Mouse (Mus musculus) lung, embryonic 16.5 days (tissue): ENCODE measurements at regions not wholly inside any gene's neighbourhood (a gene's known extent, or its start where the extent isn't known, plus 50 kb on each side); places are given as distances from the start of the nearest gene placed in this dataset.

Experiments used
- ATAC-seq: fragments of 200-750 bp; cut with Nextera tagmentation; 2 replicates; pipeline ENCODE4 v1.8.0; 2017; ENCODE audit warnings: low read depth, mild to moderate bottlenecking, moderate library complexity
- H3K27ac ChIP-seq: fragments of 300-500 bp; sonication (generic); 2 replicates; pipeline ENCODE4 v1.5.1; 2014; ENCODE audit warnings: mild to moderate bottlenecking, control low read depth, low read length
- H3K27me3 ChIP-seq: fragments of 300-500 bp; sonication (generic); 2 replicates; pipeline ENCODE4 v1.6.1; 2014; ENCODE audit warnings: low read depth, low read length, mixed read lengths; ENCODE audit not compliant: control insufficient read depth, insufficient read depth
- H3K36me3 ChIP-seq: fragments of 300-500 bp; sonication (generic); 2 replicates; pipeline ENCODE4 v1.6.1; 2014; ENCODE audit warnings: low read length; ENCODE audit not compliant: control insufficient read depth, insufficient read depth
- H3K4me1 ChIP-seq: fragments of 300-500 bp; sonication (generic); replicated peaks from 2 replicates; pipeline ENCODE4 v1.6.1; 2014; ENCODE audit warnings: low read length, mixed read lengths; ENCODE audit not compliant: control insufficient read depth, insufficient read depth
- H3K4me2 ChIP-seq: fragments of 300-500 bp; sonication (generic); 2 replicates; pipeline ENCODE4 v1.6.1; 2014; ENCODE audit warnings: low read depth, low read length, control low read depth
- H3K4me3 ChIP-seq: fragments of 300-500 bp; sonication (generic); 2 replicates; pipeline ENCODE4 v1.5.1; 2014; ENCODE audit warnings: mild to moderate bottlenecking, low read length, control low read depth
- H3K9ac ChIP-seq: fragments of 300-500 bp; sonication (generic); 2 replicates; pipeline ENCODE4 v1.6.1; 2014; ENCODE audit warnings: low read length, control low read depth
- H3K9me3 ChIP-seq: fragments of 300-500 bp; sonication (generic); 2 replicates; pipeline ENCODE4 v1.6.1; 2016; ENCODE audit warnings: low read length; ENCODE audit not compliant: control insufficient read depth
- WGBS: fragments of 180-500 bp; shearing (Covaris S2); extraction: QIAGEN DNeasy Blood & Tissue Kit; methylation state at CpG from one replicate; pipeline ENCODE4 v1.1.7; 2014; 5-methylcytosine and 5-hydroxymethylcytosine counted together

GRCm38 (mm10) chr10:92163851-92164647 is 558.2 kb downstream of the Nedd1 start:
- no peaks in the 10 kb centered on the region for H3K9me3 ChIP-seq
- H3K27ac ChIP-seq: no peak overlapping the region
- no peak overlapping the region for H3K9ac ChIP-seq
- H3K4me1 ChIP-seq: peaks cover 10% of the 10 kb centered on the region
- H3K36me3 ChIP-seq: no peaks in the 10 kb centered on the region
- 37% methylated on average over 12 of the region's 12 CpGs for WGBS
- no peak overlapping the region for H3K4me3 ChIP-seq
- peaks cover 12% of the 10 kb centered on the region for H3K27me3 ChIP-seq
- no peak overlapping the region for H3K4me2 ChIP-seq
- no peak for ATAC-seq

- ATAC-seq: no peak
- WGBS: 4% methylated on average over 7 of the region's 7 CpGs
- no peaks in the 10 kb centered on the region for H3K9me3 ChIP-seq
Measured at GRCm38 (mm10) chr10:92163071-92163504, 559.1 kb downstream of the Nedd1 start.

GRCm38 (mm10) chr10:92162473-92163011 is 559.7 kb downstream of the Nedd1 start:
- WGBS: 1% methylated on average over 29 of the region's 29 CpGs
- Histone ChIP-seq H3K4me3 (peak overlapping the region; percentile 45), H3K4me1 (peaks cover 10% of the 10 kb centered on the region), H3K36me3 (no peaks in the 10 kb centered on the region), H3K4me2 (peak overlapping the region; percentile 79), H3K9me3 (no peaks in the 10 kb centered on the region), H3K9ac (peak overlapping the region; percentile 35; the same call in 1 of the 2 replicates), H3K27me3 (peaks cover 12% of the 10 kb centered on the region), H3K27ac (no peak overlapping the region)
- no peak for ATAC-seq

More at GRCm38 (mm10) chr10:92163071-92163504, 559.1 kb downstream of the Nedd1 start:
- Histone ChIP-seq H3K9ac (no peak overlapping the region), H3K27me3 (peaks cover 12% of the 10 kb centered on the region), H3K27ac (no peak overlapping the region), H3K4me3 (peak overlapping the region; percentile 45), H3K36me3 (no peaks in the 10 kb centered on the region), H3K4me2 (peak overlapping the region; percentile 79), H3K4me1 (peaks cover 10% of the 10 kb centered on the region)

GRCm38 (mm10) chr10:92161501-92161900 is 560.7 kb downstream of the Nedd1 start:
- Histone ChIP-seq H3K9ac (no peak overlapping the region), H3K4me2 (no peak overlapping the region), H3K9me3 (no peaks in the 10 kb centered on the region), H3K4me3 (no peak overlapping the region), H3K36me3 (no peaks in the 10 kb centered on the region), H3K4me1 (peaks cover 10% of the 10 kb centered on the region), H3K27ac (no peak overlapping the region), H3K27me3 (peaks cover 12% of the 10 kb centered on the region)
- ATAC-seq: no peak
- 20% methylated on average over 9 of the region's 9 CpGs for WGBS

- no peak overlapping the region for H3K27ac ChIP-seq
- no peaks in the 10 kb centered on the region for H3K36me3 ChIP-seq
- no peaks in the 10 kb centered on the region for H3K9me3 ChIP-seq
- ATAC-seq: 0 out of 2 replicates have a peak, but pooled peaks have one; percentile 17
- WGBS: 49% methylated on average over 3 of the region's 3 CpGs
- H3K9ac ChIP-seq: no peak overlapping the region
- no peaks in the 10 kb centered on the region for H3K4me1 ChIP-seq
- no peaks in the 10 kb centered on the region for H3K27me3 ChIP-seq
- no peak overlapping the region for H3K4me2 ChIP-seq
- no peak overlapping the region for H3K4me3 ChIP-seq
Measured at GRCm38 (mm10) chr10:92146263-92146662, 576.0 kb downstream of the Nedd1 start.

- ATAC-seq: no peak
- 59% methylated on average over 5 of the region's 5 CpGs for WGBS
- no peak overlapping the region for H3K27ac ChIP-seq
- H3K36me3 ChIP-seq: no peaks in the 10 kb centered on the region
- no peak overlapping the region for H3K4me3 ChIP-seq
- no peak overlapping the region for H3K4me2 ChIP-seq
- no peaks in the 10 kb centered on the region for H3K4me1 ChIP-seq
- H3K27me3 ChIP-seq: no peaks in the 10 kb centered on the region
- no peak overlapping the region for H3K9ac ChIP-seq
- H3K9me3 ChIP-seq: no peaks in the 10 kb centered on the region
Measured at GRCm38 (mm10) chr10:92135521-92135920, 586.7 kb downstream of the Nedd1 start.

GRCm38 (mm10) chr10:92112790-92113189 is 609.4 kb downstream of the Nedd1 start:
- H3K4me1 ChIP-seq: no peaks in the 10 kb centered on the region
- H3K9me3 ChIP-seq: no peaks in the 10 kb centered on the region
- no peaks in the 10 kb centered on the region for H3K36me3 ChIP-seq
- no peak overlapping the region for H3K27ac ChIP-seq
- no peak overlapping the region for H3K9ac ChIP-seq
- WGBS: 13% methylated on average over 2 of the region's 2 CpGs
- H3K4me3 ChIP-seq: no peak overlapping the region
- no peak overlapping the region for H3K4me2 ChIP-seq
- no peaks in the 10 kb centered on the region for H3K27me3 ChIP-seq
- no peak for ATAC-seq

GRCm38 (mm10) chr10:92106331-92106730 is 615.9 kb downstream of the Nedd1 start:
- ATAC-seq: no peak
- no peaks in the 10 kb centered on the region for H3K4me1 ChIP-seq
- no peaks in the 10 kb centered on the region for H3K36me3 ChIP-seq
- H3K4me3 ChIP-seq: no peak overlapping the region
- WGBS: 75% methylated on average over 6 of the region's 6 CpGs
- H3K4me2 ChIP-seq: no peak overlapping the region
- H3K9ac ChIP-seq: no peak overlapping the region
- H3K9me3 ChIP-seq: no peaks in the 10 kb centered on the region
- H3K27ac ChIP-seq: no peak overlapping the region
- H3K27me3 ChIP-seq: no peaks in the 10 kb centered on the region

GRCm38 (mm10) chr10:92103887-92104286 is 618.3 kb downstream of the Nedd1 start:
- no peaks in the 10 kb centered on the region for H3K4me1 ChIP-seq
- no peaks in the 10 kb centered on the region for H3K9me3 ChIP-seq
- WGBS: 37% methylated on average over 9 of the region's 9 CpGs
- no peak overlapping the region for H3K9ac ChIP-seq
- no peak overlapping the region for H3K4me3 ChIP-seq
- no peaks in the 10 kb centered on the region for H3K27me3 ChIP-seq
- no peak for ATAC-seq
- H3K27ac ChIP-seq: no peak overlapping the region
- no peaks in the 10 kb centered on the region for H3K36me3 ChIP-seq
- H3K4me2 ChIP-seq: no peak overlapping the region
